Mouse (Mus musculus) small intestine, adult 2 months (tissue): ENCODE measurements around the gene Gstk1. TPM values are rescaled to one million over a fixed set of nuclear protein-coding genes. Genes with fewer than 3 reads are reported as not detected.

Source experiments
- H3K27ac ChIP-seq: fragments of 200-500 bp; 2 replicates; pipeline ENCODE4 v1.5.1; 2012; ENCODE audit warnings: low read depth, low read length, control low read depth, inconsistent platforms; ENCODE audit not compliant: insufficient read depth
- H3K27me3 ChIP-seq: fragments of 200-500 bp; 2 replicates; pipeline ENCODE4 v1.6.1; 2012; ENCODE audit warnings: mild to moderate bottlenecking, moderate library complexity, low read length, inconsistent platforms; ENCODE audit not compliant: control insufficient read depth, insufficient read depth
- H3K36me3 ChIP-seq: fragments of 200-500 bp; 2 replicates; pipeline ENCODE4 v1.6.1; 2012; ENCODE audit warnings: mild to moderate bottlenecking, low read length, control low read depth, inconsistent platforms; ENCODE audit not compliant: control insufficient read depth, insufficient read depth
- H3K4me1 ChIP-seq: fragments of 200-500 bp; 2 replicates; pipeline ENCODE4 v1.6.1; 2012; ENCODE audit warnings: low read length, inconsistent platforms, mixed read lengths; ENCODE audit not compliant: control insufficient read depth, insufficient read depth, insufficient read length
- H3K4me3 ChIP-seq: fragments of 200-500 bp; 2 replicates; pipeline ENCODE4 v1.5.1; 2012; ENCODE audit warnings: low read depth, mild to moderate bottlenecking, control low read depth, inconsistent platforms, low read length, moderate library complexity
- CTCF ChIP-seq: fragments of 200-500 bp; IDR thresholded peaks from 2 replicates; pipeline ENCODE4 v1.5.1; 2012; ENCODE audit warnings: low read depth, mild to moderate bottlenecking, control low read depth, inconsistent platforms, low read length, moderate library complexity, mixed read lengths; ENCODE audit not compliant: insufficient replicate concordance, insufficient read length; ENCODE audit errors: extremely low read depth
- POLR2A ChIP-seq: fragments of 200-500 bp; IDR thresholded peaks from 2 replicates; pipeline ENCODE4 v1.6.1; 2012; ENCODE audit warnings: low read depth, mild to moderate bottlenecking, control low read depth, inconsistent platforms, low read length, moderate library complexity
- WGBS: fragments of 180-500 bp; shearing (Covaris S2); methylation state at CpG from one replicate; pipeline ENCODE4 v1.1.7; 2018; 5-methylcytosine and 5-hydroxymethylcytosine counted together
- polyA plus RNA-seq: library from polyadenylated mRNA; depleted of rRNA; stranded (reverse); fragments of >200 nt; gene quantifications from 2 replicates; pipeline ENCODE4 v1.2.3, GENCODE M21; 2012

Gstk1 gene
- polyA plus RNA-seq, 1 experiment, result 25.7 TPM

DNA sequence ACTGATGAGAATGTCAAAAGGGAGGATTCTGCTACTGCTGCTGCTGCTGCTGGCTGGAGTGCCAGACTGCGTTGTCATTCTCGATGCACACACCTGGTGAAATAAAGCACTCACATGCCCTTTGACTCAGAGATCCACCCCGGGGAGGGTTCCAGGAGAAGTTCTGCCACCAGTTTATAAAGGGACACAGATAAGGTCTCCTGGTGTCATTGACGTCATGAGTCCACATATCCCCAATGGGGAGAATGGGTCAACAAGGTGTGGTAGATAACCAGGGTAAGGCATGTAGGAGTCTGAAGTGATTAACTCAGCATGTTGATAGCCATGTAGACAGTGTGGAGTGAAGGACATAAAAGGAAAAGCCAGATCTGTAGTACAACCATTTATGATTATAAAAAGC is 16.1 kb upstream of the Gstk1 start:
- Histone ChIP-seq H3K4me3 (no peak overlapping the region), H3K36me3 (no peaks in the 10 kb centered on the region), H3K27ac (no peak overlapping the region), H3K4me1 (peaks cover 4% of the 10 kb centered on the region), H3K27me3 (no peaks in the 10 kb centered on the region)
- TF ChIP-seq CTCF (no peak), POLR2A (peak; percentile 35; the same call in 1 of the 2 replicates)
- 23% methylated on average over 4 of the region's 4 CpGs for WGBS

DNA sequence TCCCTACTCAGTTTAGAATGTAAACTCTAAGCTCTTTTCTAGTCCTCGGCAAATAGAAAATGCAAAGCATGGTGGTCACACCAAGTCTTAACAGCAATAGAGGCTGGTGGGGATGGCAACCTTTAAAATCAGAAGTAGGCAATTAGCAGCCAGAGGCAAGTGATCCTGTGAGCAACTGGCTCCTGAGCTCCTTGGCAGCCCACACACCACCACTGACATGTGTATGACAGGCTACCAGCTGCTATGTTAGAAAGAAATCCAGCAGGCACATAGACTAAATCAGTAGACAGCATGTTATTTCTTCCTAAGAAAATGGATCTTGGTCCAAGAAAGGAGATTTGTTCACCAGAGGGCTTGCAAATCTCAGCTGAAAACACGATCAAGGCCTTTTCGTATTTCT is 14.5 kb upstream of the Gstk1 start:
- Histone ChIP-seq H3K4me3 (no peak overlapping the region), H3K27me3 (no peaks in the 10 kb centered on the region), H3K27ac (no peak overlapping the region), H3K4me1 (peaks cover 2% of the 10 kb centered on the region), H3K36me3 (no peaks in the 10 kb centered on the region)
- TF ChIP-seq CTCF (no peak), POLR2A (no peak)
- 95% methylated on average over 3 of the region's 3 CpGs for WGBS

DNA sequence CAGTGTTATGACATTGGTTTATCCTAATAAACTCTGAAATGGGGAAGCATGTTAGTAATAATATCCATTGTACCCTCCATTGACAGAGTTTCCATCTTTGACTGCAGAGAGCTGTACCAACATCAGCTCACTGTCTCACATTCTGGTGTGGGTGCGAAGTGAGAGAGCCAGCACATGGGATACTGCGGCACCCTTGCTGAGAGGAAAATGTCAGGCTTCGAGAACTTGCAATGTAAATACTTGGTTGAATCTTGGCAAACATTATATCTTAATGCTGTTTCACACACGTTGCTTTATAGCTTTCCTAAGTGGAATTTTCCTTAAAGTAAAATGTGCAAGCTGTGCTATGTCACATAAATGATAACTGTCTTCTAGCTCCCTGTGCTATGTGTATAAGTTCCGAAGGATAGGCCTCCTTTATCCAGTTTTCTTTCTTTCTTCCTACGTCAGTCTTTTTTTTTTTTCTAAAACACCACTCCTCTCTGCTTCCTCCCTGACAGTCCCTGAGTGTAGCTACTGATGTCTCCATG is 8.4 kb upstream of the Gstk1 start:
- H3K4me3 ChIP-seq, result no peak overlapping the region
- no peaks in the 10 kb centered on the region for H3K27me3 ChIP-seq
- WGBS, result 67% methylated on average over 6 of the region's 6 CpGs
- H3K27ac ChIP-seq, result no peak overlapping the region
- H3K4me1 ChIP-seq, result no peaks in the 10 kb centered on the region
- no peaks in the 10 kb centered on the region for H3K36me3 ChIP-seq
- no peak for TF ChIP-seq POLR2A
- no peak for TF ChIP-seq CTCF

DNA sequence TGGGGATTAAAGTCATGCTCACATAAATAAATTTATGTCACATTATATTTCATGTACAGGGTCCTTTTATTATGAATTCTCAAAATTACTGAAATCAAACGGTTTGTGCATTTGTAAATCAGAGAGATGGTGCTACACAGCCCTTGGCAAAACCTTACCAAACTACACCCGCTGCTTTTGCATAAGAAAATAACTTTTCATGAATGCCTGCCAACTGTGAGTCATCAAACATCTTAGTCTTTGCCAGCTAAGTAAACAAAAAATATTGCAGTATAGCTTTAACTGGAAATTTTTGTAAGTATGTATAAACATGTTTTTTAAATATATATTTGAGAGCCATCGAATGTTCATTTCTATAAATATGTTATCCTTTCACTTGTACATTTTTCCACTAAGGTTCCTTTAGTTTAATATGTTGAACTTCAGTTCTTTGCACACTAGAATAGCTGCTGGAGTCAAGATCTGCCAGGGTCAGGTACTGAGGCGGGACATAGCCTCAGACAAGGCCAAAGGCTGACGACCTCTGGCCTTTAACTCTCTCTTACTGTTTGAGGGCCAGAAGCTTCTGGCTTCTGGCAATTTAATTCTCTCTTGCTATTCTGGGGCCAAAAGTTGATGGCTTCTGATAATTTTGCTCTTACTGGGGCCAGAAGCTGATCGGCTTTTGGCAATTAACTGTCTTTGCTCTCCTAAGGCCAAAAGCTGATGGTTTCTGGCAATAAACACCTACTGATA is 4.3 kb upstream of the Gstk1 start:
- 41% methylated on average over 6 of the region's 6 CpGs for WGBS
- H3K27ac ChIP-seq, result no peak overlapping the region
- H3K36me3 ChIP-seq, result no peaks in the 10 kb centered on the region
- no peak overlapping the region for H3K4me3 ChIP-seq
- H3K27me3 ChIP-seq, result no peaks in the 10 kb centered on the region
- H3K4me1 ChIP-seq, result peaks cover 7% of the 10 kb centered on the region
- no peak for TF ChIP-seq POLR2A
- TF ChIP-seq CTCF, result no peak

DNA sequence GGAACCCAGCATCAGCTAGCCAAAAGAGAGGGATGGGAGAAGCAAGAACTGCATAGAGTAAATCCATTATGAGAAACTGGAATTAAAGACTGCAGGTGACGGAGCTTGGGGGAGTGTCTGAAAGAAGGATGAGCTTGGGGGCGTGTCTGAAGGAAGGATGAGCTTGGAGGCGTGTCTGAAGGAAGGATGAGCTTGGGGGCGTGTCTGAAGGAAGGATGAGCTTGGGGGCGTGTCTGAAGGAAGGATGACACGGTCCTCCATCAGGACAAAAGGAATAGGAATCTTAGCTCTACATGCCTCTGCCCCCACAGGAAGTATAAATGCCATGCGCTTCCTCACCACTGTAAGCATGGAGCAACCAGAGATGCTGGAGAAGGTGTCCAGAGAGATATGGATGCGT is 1.4 kb downstream of the Gstk1 start:
- TF ChIP-seq POLR2A (no peak), CTCF (no peak)
- Histone ChIP-seq H3K4me1 (peaks cover 7% of the 10 kb centered on the region), H3K27me3 (no peaks in the 10 kb centered on the region), H3K27ac (no peak overlapping the region), H3K4me3 (no peak overlapping the region), H3K36me3 (no peaks in the 10 kb centered on the region)
- 54% methylated on average over 8 of the region's 8 CpGs for WGBS

DNA sequence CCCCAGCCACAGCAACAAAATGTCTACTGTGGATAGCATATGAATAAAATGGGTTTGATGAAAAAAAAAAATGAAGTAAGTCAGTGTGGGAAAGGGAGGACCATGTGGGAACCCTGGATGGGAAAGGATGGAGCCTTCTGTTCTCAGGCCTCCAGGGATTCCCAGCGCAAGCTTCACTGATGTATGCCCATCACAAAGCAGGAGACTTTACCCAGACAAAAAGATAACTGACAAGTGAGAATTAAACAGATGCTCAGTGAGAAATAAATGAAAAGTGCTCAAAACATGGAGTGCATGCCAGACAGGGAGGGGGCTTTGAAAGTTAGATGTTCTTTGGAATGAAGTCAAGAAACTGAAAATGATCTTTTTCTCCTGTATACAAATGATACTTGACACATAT is 2.2 kb downstream of the Gstk1 start:
- no peak overlapping the region for H3K27ac ChIP-seq
- 95% methylated on average over 1 of the region's 1 CpGs for WGBS
- no peaks in the 10 kb centered on the region for H3K36me3 ChIP-seq
- H3K4me3 ChIP-seq, result no peak overlapping the region
- H3K4me1 ChIP-seq, result peaks cover 7% of the 10 kb centered on the region
- TF ChIP-seq CTCF, result no peak
- no peaks in the 10 kb centered on the region for H3K27me3 ChIP-seq

DNA sequence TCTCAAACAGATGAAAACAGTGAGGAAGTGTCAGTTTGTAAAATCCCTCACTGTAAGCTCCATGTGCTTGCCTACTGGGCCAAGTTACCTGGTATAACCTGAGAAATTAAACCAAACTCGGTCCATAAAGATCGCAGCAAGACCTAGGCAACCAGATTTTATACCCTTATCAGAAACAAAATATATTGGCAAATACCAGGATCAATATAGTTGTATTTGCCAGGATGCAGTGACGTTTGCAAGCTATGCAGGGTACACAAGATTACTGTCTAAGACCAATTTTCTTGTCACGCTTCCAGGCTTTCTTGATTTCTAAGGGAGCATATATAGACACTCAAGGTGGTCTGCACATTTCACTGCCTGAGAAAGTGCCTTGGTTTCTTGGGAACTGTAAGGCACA is 6.1 kb downstream of the Gstk1 start:
- no peak overlapping the region for H3K4me3 ChIP-seq
- TF ChIP-seq CTCF (no peak), POLR2A (no peak)
- H3K4me1 ChIP-seq, result no peaks in the 10 kb centered on the region
- 85% methylated on average over 4 of the region's 4 CpGs for WGBS
- H3K36me3 ChIP-seq, result no peaks in the 10 kb centered on the region
- no peak overlapping the region for H3K27ac ChIP-seq
- H3K27me3 ChIP-seq, result no peaks in the 10 kb centered on the region
